Mouse (Mus musculus): ENCODE data around the gene Ccdc171. TPM values are rescaled to one million over a fixed set of nuclear protein-coding genes. Genes with fewer than 3 reads are reported as not detected.
A peak's percentile ranks its signal among the peaks of the same experiment; 100 is the strongest.
"Not testable (repeated sequence)": the region's sequence is repeated elsewhere in the genome, so short reads cannot be mapped to it uniquely, and the experiment has no call there.

Ccdc171 gene
- polyA plus RNA-seq (2016; fragmentation: Nextera tagmentation; extraction: Ambion mirVana): 5.8 and 6.1 TPM in 2 replicates

DNA sequence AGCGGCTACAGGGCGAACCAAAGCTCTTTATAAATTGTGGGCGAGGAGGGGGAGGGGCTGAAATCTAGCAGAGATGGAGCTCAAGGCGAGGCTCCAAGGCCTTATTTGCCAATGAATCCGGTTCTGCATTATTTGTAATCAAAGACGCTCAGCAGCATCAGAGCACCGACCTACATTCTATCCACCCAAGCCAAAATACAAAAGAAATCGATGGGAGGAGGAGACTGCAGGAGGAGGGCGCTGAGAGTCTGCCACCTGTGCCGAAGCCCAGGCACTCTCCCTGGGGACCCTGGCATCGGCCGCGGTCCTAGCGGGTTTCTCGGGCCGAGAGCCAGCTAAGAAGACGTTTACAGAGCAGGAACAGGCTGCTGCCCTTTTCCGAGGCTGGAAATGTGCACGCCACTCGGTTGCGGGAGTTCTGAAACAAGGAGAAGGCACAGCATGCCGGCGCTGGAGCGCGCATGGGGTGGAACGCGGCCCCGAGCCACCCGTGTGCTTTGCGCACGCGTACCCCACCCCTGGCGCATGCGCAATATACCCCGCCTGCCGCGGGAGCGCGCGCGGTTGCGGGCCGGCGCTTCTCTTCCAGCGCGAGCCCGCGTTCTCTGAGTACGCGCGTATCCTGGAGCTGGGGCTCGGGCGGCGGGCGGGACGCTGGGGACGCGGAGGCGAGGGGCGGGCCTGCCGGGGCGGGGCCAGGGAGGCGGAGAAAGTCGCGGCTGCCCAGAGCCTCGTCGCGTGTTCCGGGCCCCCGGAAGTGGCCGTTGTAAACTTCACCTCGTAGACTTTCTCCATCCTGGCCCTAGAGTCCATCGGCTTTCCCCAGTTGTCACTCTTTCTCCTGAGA is at the start of gene Ccdc171:
Gene Ccdc171, plus strand, starts transcription at position 703 of the 847 bp plus-strand sequence.
- Histone ChIP-seq H3K4me1 (peaks cover 15% of the 10 kb centered on the region), H3K27ac (peak within 1 kb of the TSS; percentile 99), H3K9ac (peak within 1 kb of the TSS; percentile 80), H3K27me3 (no peaks in the 10 kb centered on the region), H3K36me3 (no peaks in the 10 kb centered on the region), H3K4me3 (peak within 1 kb of the TSS; percentile 70), H3K9me3 (replicated peaks) (no peaks in the 10 kb centered on the region), H3K4me2 (replicated peaks) (peak within 1 kb of the TSS; percentile 77)
- ATAC-seq (ENCODE audit: low FRiP score): peak; percentile 97
- under 1% methylated on average over 65 of the region's 73 CpGs for WGBS

DNA sequence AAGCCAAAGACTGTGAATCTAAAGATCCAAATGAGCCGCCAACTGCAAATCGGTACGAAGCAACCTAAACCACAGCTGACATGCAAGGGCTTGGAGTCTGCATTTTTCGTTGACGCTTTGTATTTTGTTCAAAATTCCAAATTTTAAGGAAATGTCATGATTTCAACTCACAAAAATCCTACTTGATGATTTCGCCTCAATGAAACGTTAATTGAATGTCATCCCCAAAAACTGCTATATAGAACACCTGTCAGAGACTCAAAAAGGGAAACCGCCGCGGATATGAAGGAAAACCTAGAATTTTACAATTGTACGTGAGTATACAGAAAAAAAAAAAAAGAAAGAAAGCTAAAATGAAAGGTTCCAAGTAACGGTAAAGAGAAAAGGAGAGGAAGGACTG is 40.1 kb upstream of the Ccdc171 start:
- H3K9ac ChIP-seq: peak overlapping the region; percentile 94
- peak overlapping the region; percentile 78 for H3K4me3 ChIP-seq
- ATAC-seq (ENCODE audit: low FRiP score): no peak
- H3K27ac ChIP-seq: peak overlapping the region; percentile 98
- no peaks in the 10 kb centered on the region for H3K27me3 ChIP-seq
- peak overlapping the region; percentile 65 for H3K4me2 ChIP-seq (replicated peaks)
- 22% methylated on average over 12 of the region's 12 CpGs for WGBS
- H3K4me1 ChIP-seq: peaks cover 24% of the 10 kb centered on the region
- peaks cover 20% of the 10 kb centered on the region for H3K36me3 ChIP-seq
- no peaks in the 10 kb centered on the region for H3K9me3 ChIP-seq (replicated peaks)

DNA sequence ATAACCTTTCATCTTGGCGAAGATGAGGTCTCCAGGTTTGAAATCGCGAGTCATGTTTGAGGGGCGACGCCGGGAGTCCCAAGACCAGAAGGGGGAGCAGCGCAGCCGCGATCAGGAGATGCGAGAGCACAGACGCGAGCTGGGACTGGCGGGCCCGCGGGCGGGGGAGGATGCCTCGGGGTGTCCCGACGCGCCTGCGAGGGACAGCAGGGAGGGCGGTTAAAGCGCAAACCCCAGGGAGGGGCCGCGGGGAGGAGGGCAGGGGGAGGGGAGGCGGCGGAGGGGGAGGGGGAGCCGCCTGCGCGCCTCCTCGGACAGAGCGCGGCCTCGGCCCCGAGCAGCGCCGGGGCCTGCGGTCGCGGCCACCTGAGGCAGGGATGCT is 39.6 kb upstream of the Ccdc171 start:
- Histone ChIP-seq H3K4me1 (peaks cover 24% of the 10 kb centered on the region), H3K36me3 (peaks cover 18% of the 10 kb centered on the region), H3K9ac (peak overlapping the region; percentile 94), H3K4me2 (replicated peaks) (peak overlapping the region; percentile 65), H3K9me3 (replicated peaks) (no peaks in the 10 kb centered on the region), H3K27me3 (no peaks in the 10 kb centered on the region), H3K4me3 (peak overlapping the region; percentile 78), H3K27ac (peak overlapping the region; percentile 98)
- under 1% methylated on average over 18 of the region's 40 CpGs for WGBS
- peak; percentile 85 for ATAC-seq (ENCODE audit: low FRiP score)

DNA sequence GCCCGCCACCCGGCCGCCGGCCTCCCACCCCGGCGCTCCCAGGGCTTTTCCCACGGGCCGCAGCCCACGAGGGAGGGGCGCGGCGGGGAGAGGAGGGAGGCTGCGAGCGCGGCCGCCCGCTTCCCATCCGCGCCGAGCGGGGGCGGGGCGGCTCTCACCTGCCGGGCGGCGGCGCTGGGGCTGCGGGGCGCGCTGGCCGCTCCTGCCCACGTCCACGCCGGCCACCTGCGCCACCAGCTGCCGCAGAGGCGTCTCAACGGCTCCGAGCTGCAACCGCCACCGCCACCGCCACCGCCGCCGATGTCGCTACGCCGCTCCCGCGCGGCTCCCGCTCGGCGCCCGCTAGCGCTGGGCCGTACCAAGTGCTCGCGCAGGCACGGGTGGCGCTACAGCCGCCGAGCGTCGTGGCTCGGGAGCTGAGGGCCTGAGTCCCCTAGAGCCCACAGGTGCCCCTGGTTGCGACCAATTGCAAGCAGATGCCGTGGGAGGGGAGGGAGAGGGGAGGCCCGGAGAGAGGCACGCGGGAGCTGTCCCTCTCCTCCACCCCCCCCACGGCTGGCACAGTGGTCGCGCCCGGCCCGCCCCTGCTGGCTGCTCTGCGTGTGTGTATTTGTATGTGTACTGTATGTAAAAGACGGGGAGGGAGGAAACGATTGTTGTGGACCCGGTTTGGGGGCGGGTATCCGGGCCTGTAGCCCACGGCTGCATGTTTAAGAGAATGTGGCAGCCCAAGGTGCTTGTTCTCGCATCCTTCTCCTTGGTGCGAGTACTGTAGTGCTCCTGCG is 39.0 kb upstream of the Ccdc171 start, which contains the start of gene Psip1:
Gene Psip1, minus strand, starts transcription at position 343 of the 785 bp plus-strand sequence.
- H3K4me2 ChIP-seq (replicated peaks): peak within 1 kb of the TSS; percentile 65
- H3K9me3 ChIP-seq (replicated peaks): no peaks in the 10 kb centered on the region
- peak within 1 kb of the TSS; percentile 94 for H3K9ac ChIP-seq
- peak; percentile 97 for ATAC-seq (ENCODE audit: low FRiP score)
- H3K36me3 ChIP-seq: peaks cover 12% of the 10 kb centered on the region
- WGBS: under 1% methylated on average over 54 of the region's 86 CpGs
- H3K4me1 ChIP-seq: peaks cover 24% of the 10 kb centered on the region
- H3K27ac ChIP-seq: peak within 1 kb of the TSS; percentile 98
- peak within 1 kb of the TSS; percentile 78 for H3K4me3 ChIP-seq
- H3K27me3 ChIP-seq: no peaks in the 10 kb centered on the region

DNA sequence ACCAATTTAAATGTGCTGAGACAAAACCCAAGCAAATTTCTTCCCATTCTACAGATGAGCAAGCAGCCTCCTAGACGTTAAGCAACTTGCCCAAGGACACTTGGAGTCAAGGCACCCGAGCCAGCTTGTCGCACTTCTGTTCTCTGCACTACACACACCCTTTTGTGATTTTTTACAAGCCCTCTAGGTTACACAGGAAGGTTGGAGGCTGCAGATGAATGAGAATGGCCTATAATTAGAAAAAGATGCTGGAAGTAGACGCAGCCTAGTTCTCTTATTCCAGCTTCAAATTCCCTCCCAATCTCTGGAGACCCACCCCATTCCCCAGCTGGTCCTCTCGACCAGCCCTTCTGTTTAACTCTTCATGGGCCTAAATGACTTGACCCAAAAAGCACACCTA is 36.2 kb upstream of the Ccdc171 start:
- Histone ChIP-seq H3K27ac (no peak overlapping the region), H3K4me2 (replicated peaks) (no peak overlapping the region), H3K27me3 (no peaks in the 10 kb centered on the region), H3K9ac (no peak overlapping the region), H3K4me3 (no peak overlapping the region), H3K4me1 (peaks cover 22% of the 10 kb centered on the region), H3K9me3 (replicated peaks) (no peaks in the 10 kb centered on the region), H3K36me3 (no peaks in the 10 kb centered on the region)
- ATAC-seq (ENCODE audit: low FRiP score): no peak
- WGBS: 24% methylated on average over 5 of the region's 5 CpGs

DNA sequence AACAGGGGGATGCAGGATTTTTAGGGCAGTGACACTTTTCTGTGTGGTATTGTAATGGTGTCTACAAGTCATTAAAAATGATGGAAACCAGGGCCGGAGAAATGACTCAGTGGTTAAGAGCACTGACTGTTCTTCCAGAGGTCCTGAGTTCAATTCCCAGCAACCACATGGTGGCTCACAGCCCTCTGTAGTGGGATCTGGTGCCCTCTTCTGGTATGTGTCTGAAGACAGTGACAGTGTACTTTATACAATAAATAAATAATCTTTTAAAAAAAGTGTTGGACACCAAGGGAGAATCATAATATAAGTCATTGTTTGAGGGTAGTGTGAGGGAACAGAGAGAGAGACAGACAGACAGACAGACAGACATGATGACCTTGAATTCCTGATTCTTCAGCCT is 32.2 kb upstream of the Ccdc171 start:
- no peak for ATAC-seq (ENCODE audit: low FRiP score)
- H3K27ac ChIP-seq: no peak overlapping the region
- H3K4me3 ChIP-seq: no peak overlapping the region
- H3K9ac ChIP-seq: no peak overlapping the region
- no peaks in the 10 kb centered on the region for H3K36me3 ChIP-seq
- H3K27me3 ChIP-seq: no peaks in the 10 kb centered on the region
- 84% methylated on average over 1 of the region's 1 CpGs for WGBS
- peaks cover 6% of the 10 kb centered on the region; the same call in 1 of the 2 replicates for H3K4me1 ChIP-seq
- H3K9me3 ChIP-seq (replicated peaks): no peaks in the 10 kb centered on the region
- no peak overlapping the region for H3K4me2 ChIP-seq (replicated peaks)

DNA sequence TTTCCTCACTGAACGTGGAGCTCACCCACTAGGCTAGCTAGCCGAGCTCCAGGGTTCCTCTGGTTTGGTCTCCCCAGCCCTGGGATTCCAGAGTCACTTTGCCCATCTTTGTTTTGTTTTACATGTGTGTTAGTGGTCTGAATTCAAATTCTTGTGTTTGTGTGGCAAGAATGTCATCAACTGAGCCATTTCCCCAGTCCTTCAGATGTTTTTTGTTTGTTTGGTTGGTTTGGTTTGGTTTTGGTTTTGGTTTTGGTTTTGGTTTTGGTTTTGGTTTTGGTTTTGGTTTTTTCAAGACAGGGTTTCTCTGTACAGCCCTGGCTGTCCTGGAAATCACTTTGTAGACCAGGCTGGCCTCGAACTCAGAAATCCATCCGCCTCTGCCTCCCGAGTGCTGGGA is 28.3 kb upstream of the Ccdc171 start:
- not testable (repeated sequence) for H3K4me1 ChIP-seq; H3K9ac ChIP-seq; H3K4me2 ChIP-seq (replicated peaks); H3K4me3 ChIP-seq; H3K36me3 ChIP-seq; ATAC-seq (ENCODE audit: low FRiP score); H3K27ac ChIP-seq; H3K9me3 ChIP-seq (replicated peaks); H3K27me3 ChIP-seq
- whole genome bisulfite sequencing: 93% methylated on average over 5 of the region's 5 CpGs

DNA sequence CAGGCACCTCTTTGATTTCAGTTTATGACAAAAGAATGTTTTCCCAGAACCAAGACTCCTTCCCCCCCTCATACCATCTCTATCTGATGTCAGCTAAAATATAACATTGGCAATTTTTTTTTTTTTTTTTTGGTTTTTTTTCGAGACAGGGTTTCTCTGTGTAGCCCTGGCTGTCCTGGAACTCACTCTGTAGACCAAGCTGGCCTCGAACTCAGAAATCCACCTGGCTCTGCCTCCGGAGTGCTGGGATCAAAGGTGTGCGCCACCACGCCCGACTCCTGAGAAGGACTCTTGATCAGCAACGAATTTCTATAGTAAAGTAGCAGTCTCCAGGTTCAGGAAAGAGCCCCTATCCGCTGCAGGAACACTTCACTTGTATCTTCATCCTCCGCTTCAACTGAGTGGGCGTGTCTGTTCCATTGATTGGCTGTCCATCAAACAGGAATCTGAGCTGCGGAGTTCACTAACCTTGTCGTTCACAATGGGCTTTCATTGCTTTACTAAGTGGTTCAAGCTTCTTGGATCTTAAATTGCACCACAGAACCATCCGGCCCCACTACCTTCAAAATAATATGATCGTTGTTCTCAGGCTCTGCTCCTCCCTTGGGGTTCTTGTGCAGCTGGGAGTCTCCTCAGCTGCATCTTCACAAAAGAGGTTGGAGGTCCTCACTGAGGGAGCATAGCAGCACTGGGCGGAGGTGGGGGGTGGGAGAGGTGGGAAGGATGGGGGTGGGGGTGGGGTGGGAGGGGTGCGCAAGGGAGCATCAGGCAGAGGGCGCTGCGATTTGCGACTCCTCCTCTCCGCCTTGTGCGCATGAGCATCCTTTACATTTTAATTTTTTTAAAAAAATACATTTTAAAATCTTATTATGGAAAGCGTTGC is 24.9 kb upstream of the Ccdc171 start:
- Histone ChIP-seq H3K36me3 (no peaks in the 10 kb centered on the region), H3K9me3 (replicated peaks) (no peaks in the 10 kb centered on the region), H3K27me3 (no peaks in the 10 kb centered on the region), H3K4me3 (peak overlapping the region; percentile 31), H3K9ac (peak overlapping the region; percentile 35), H3K27ac (peak overlapping the region; percentile 66; the same call in 1 of the 2 replicates), H3K4me2 (replicated peaks) (peak overlapping the region; percentile 54), H3K4me1 (peaks cover 5% of the 10 kb centered on the region)
- ATAC-seq (ENCODE audit: low FRiP score): peak; percentile 90
- WGBS: 7% methylated on average over 22 of the region's 22 CpGs

DNA sequence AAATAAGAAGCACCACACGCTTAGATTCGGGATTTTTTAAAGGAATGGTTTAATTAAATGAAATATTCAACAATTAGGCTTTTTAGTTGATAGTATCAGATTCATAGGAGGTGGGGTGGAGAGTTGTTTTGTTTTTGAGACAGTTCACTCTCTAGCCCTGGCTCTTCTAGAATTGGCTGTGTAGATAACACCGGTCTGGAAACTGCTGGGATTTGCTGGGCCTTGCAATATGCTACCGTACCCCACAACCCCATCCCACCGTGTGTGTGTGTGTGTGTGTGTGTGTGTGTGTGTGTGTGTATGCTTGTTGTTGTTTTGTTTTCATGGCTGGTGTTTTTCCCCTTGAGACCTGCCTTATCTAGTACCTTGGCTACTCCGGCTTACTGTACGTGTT is 24.3 kb upstream of the Ccdc171 start:
- peak overlapping the region; percentile 60; the same call in 1 of the 2 replicates for H3K27ac ChIP-seq
- WGBS: 30% methylated on average over 7 of the region's 7 CpGs
- peak; percentile 79 for ATAC-seq (ENCODE audit: low FRiP score)

DNA sequence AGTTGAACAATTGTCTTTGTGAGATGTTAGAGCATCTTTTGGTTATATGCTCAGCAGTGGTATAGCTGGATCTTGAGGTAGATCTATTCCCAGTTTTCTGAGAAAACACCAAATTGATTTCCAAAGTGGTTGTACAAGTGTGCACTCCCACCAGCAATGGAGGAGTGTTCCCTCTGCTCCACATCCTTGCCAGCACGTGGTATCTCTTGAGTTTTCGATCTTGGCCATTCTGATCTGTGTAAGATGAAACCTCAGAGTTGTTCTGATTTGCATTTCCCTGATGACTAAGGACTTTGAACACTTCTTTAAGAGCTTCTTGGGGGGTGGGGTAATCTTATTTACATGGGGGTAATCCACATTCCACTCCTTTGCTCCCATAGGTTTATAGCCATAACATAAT is 15.7 kb upstream of the Ccdc171 start:
- no peaks in the 10 kb centered on the region for H3K27me3 ChIP-seq
- 59% methylated on average over 2 of the region's 2 CpGs for WGBS
- no peak overlapping the region for H3K4me2 ChIP-seq (replicated peaks)
- H3K9me3 ChIP-seq (replicated peaks): no peaks in the 10 kb centered on the region
- no peak overlapping the region for H3K27ac ChIP-seq
- peaks cover 2% of the 10 kb centered on the region; the same call in 1 of the 2 replicates for H3K4me1 ChIP-seq
- no peaks in the 10 kb centered on the region for H3K36me3 ChIP-seq
- no peak overlapping the region for H3K4me3 ChIP-seq
- ATAC-seq (ENCODE audit: low FRiP score): no peak
- no peak overlapping the region for H3K9ac ChIP-seq

More for the DNA sequence above, 24.3 kb upstream of the Ccdc171 start:
- peaks cover 5% of the 10 kb centered on the region for H3K4me1 ChIP-seq
- peak overlapping the region; percentile 31 for H3K4me3 ChIP-seq
- no peak overlapping the region; the same call in 1 of the 2 replicates for H3K9ac ChIP-seq
- no peaks in the 10 kb centered on the region for H3K27me3 ChIP-seq
- H3K4me2 ChIP-seq (replicated peaks): peak overlapping the region; percentile 54
- no peaks in the 10 kb centered on the region for H3K9me3 ChIP-seq (replicated peaks)
- H3K36me3 ChIP-seq: no peaks in the 10 kb centered on the region

DNA sequence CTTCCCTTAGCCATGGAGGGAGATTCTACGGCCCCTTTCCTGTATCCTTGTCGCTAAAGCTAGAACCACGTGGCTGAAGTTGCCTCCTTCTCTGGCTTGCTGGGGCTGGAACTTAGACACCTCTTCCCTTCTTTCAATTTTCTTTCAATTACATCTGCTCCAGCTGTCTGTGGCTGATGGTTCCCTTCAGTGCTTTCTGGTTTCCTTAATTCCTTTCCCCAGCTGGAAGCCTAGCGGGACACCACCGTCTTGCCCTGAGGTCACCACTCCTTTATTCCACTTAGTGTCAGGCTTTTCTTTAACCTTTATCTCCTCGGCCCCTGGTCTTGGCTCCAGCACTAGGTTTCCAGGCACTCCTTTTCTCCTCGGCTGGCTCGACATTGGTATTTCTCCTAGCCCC is 14.3 kb upstream of the Ccdc171 start:
- Histone ChIP-seq H3K27ac (no peak overlapping the region), H3K4me3 (no peak overlapping the region), H3K9me3 (replicated peaks) (no peaks in the 10 kb centered on the region), H3K4me2 (replicated peaks) (no peak overlapping the region), H3K27me3 (no peaks in the 10 kb centered on the region), H3K9ac (no peak overlapping the region), H3K36me3 (no peaks in the 10 kb centered on the region), H3K4me1 (peaks cover 2% of the 10 kb centered on the region; the same call in 1 of the 2 replicates)
- WGBS: 37% methylated on average over 8 of the region's 8 CpGs
- ATAC-seq (ENCODE audit: low FRiP score): no peak

Measured in hindbrain, embryonic 12.5 days (tissue).